9 mouse cellular contexts compared by ENCODE assay signal in genomic region chrX:11689989-11690405, GRCm38 (mm10).
DNase-seq lines count a peak whose midpoint lies in the region; ATAC-seq lines count a peak whose summit lies in the region.
"Had no signal": no experiment of that assay in that cellular context is flagged by ENCODE, and none has a peak within 500 bp of the region (broad histone marks: within the 10 kb centered on the region; RNA-seq: fewer than 3 reads in every experiment).

No protein-coding gene starts in this region.

- no peak overlapping the region for H3K4me3 ChIP-seq in forebrain, embryonic 12.5 days (replicated peaks)
- H3K4me3 ChIP-seq in forebrain, embryonic 11.5 days (ENCODE audit: low read depth, low read length), result no peak overlapping the region
- no peak overlapping the region for H3K4me3 ChIP-seq in neural tube, embryonic 14.5 days (ENCODE audit: low read depth, low read length)

- H3K9me3 ChIP-seq in forebrain, embryonic 12.5 days, result no peaks in the 10 kb centered on the region
- H3K9me3 ChIP-seq in forebrain, embryonic 11.5 days (ENCODE audit: control insufficient read depth, low read length), result no peaks in the 10 kb centered on the region
- no peaks in the 10 kb centered on the region for H3K9me3 ChIP-seq in neural tube, embryonic 14.5 days (ENCODE audit: control insufficient read depth, low read length)

- H3K9ac ChIP-seq in forebrain, embryonic 12.5 days, result no peak overlapping the region
- no peak overlapping the region for H3K9ac ChIP-seq in forebrain, embryonic 11.5 days (ENCODE audit: low read length)
- H3K9ac ChIP-seq in neural tube, embryonic 14.5 days (replicated peaks; ENCODE audit: low read depth, low read length), result no peak overlapping the region

- peak; percentile 53; the same call in 1 of the 2 replicates for ATAC-seq in forebrain, embryonic 12.5 days (ENCODE audit: low FRiP score)
- ATAC-seq in forebrain, embryonic 11.5 days (replicated peaks; ENCODE audit: low FRiP score), result no peak
- 0 out of 2 replicates have a peak, but pooled peaks have one; percentile 31 for ATAC-seq in neural tube, embryonic 14.5 days (ENCODE audit: low read depth)
- ATAC-seq in megakaryocyte progenitor cell, adult 5-6 weeks (replicated peaks; ENCODE audit: poor library complexity), result peak; percentile 68

- H3K4me1 ChIP-seq in forebrain, embryonic 12.5 days, result peaks cover 10% of the 10 kb centered on the region; the same call in 1 of the 2 replicates
- H3K4me1 ChIP-seq in forebrain, embryonic 11.5 days (replicated peaks; ENCODE audit: control insufficient read depth, insufficient read depth, low read length), result no peaks in the 10 kb centered on the region
- H3K4me1 ChIP-seq in neural tube, embryonic 14.5 days (ENCODE audit: control insufficient read depth, insufficient read depth, low read length), result no peaks in the 10 kb centered on the region

- no peak overlapping the region for H3K27ac ChIP-seq in forebrain, embryonic 12.5 days
- no peak overlapping the region for H3K27ac ChIP-seq in forebrain, embryonic 11.5 days (ENCODE audit: low read depth, low read length)
- H3K27ac ChIP-seq in neural tube, embryonic 14.5 days (ENCODE audit: low read depth, low read length), result no peak overlapping the region

- H3K4me2 ChIP-seq in forebrain, embryonic 12.5 days, result no peak overlapping the region
- no peak overlapping the region for H3K4me2 ChIP-seq in forebrain, embryonic 11.5 days (ENCODE audit: low read depth, low read length, severe bottlenecking)
- no peak overlapping the region for H3K4me2 ChIP-seq in neural tube, embryonic 14.5 days (ENCODE audit: low read depth, low read length)

- no peaks in the 10 kb centered on the region for H3K36me3 ChIP-seq in forebrain, embryonic 12.5 days (replicated peaks)
- H3K36me3 ChIP-seq in forebrain, embryonic 11.5 days (ENCODE audit: control insufficient read depth, insufficient read depth, low read length), result no peaks in the 10 kb centered on the region
- H3K36me3 ChIP-seq in neural tube, embryonic 14.5 days (ENCODE audit: control insufficient read depth, insufficient read depth, low read length), result no peaks in the 10 kb centered on the region

- intact Hi-C loops in gastrocnemius, postnatal 14 days (cut with DNase I; ENCODE audit: low total_unique reads), result no loop called here

- no peak for DNase-seq in forebrain, embryonic 11.5 days (ENCODE audit: low spot score)
- DNase-seq in neural tube, embryonic 10.5 days (ENCODE audit: extremely low spot score, low spot score), result no peak
- DNase-seq in thymus, postnatal 4 days, result peak; percentile 58
- no peak for DNase-seq in ovary, adult 18-20 months (ENCODE audit: low spot score)
- no peak for DNase-seq in gastrocnemius, postnatal 14 days
- DNase-seq: cerebellum, adult 8-10 months had no signal

- H3K27me3 ChIP-seq in forebrain, embryonic 12.5 days, result peaks cover 10% of the 10 kb centered on the region; the same call in 1 of the 2 replicates
- H3K27me3 ChIP-seq in forebrain, embryonic 11.5 days (ENCODE audit: control insufficient read depth, insufficient read depth, low read length), result no peaks in the 10 kb centered on the region; the same call in 1 of the 2 replicates
- H3K27me3 ChIP-seq in neural tube, embryonic 14.5 days (ENCODE audit: control insufficient read depth, insufficient read depth, low read length), result no peaks in the 10 kb centered on the region

- WGBS in forebrain, embryonic 12.5 days, result 51% methylated on average over 18 of the region's 18 CpGs
- 67% methylated on average over 18 of the region's 18 CpGs for WGBS in forebrain, embryonic 11.5 days
- WGBS in neural tube, embryonic 14.5 days, result 47% methylated on average over 18 of the region's 18 CpGs
